Mouse (Mus musculus) megakaryocyte, adult 5-6 weeks (primary cell): ENCODE measurements around the gene Ttc30a1. TPM values are rescaled to one million over a fixed set of nuclear protein-coding genes. Genes with fewer than 3 reads are reported as not detected.

Experiments
- ATAC-seq: 2 replicates; pipeline ENCODE4 v1.8.0; 2016; ENCODE audit warnings: mild to moderate bottlenecking, inconsistent platforms; ENCODE audit not compliant: poor library complexity, severe bottlenecking
- total RNA-seq, 2 experiments: library from RNA; stranded (forward) in 1 of 2; stranded (reverse) in 1 of 2; fragments of 153-499, 151-499 nt in 1 of 2; fragments of 221-1000, 200-1000 nt in 1 of 2; gene quantifications; 2 replicates each; pipeline versions ENCODE4 v1.2.3 to v1.2.4; 2015 to 2017

The Ttc30a1 gene
- total RNA-seq (2015) (1.4 and 2.6 TPM in 2 replicates), total RNA-seq (2017) (2.2 and 2.8 TPM in 2 replicates)

DNA sequence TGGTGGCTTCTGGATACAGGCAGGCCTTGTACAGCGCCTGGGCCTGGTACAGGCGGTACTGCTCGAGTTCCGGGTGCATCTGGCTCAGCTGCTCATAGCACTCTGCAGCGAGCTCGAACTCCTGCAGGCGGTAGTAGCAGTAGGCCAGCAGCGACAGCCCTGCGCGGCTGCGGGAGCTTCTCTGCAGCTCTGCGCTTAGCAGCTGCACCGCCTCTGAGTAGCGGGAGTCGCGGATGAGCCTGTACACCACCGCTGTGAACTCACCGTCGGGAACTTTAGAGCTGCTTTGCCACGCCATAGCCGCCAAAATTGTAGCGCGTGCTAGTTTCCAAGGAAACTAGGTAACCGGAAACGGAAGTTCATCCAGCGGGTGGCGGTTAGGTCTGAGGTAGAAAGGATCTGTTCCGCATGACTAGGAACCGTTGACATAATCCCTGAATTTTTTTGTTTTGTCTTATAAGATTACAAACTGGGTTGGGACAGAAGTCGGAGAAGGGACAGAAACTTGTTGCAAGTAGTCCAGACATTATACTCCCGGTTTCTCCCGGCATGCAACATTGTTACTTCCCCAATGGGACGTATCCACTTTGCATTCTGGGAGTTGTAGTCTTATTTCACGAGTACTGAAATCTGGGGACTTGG, at the start of gene Ttc30a1:
Ttc30a1 (minus strand) TSS at position 528 of the 642 bp plus-strand sequence.
- ATAC-seq, result peak; percentile 63

DNA sequence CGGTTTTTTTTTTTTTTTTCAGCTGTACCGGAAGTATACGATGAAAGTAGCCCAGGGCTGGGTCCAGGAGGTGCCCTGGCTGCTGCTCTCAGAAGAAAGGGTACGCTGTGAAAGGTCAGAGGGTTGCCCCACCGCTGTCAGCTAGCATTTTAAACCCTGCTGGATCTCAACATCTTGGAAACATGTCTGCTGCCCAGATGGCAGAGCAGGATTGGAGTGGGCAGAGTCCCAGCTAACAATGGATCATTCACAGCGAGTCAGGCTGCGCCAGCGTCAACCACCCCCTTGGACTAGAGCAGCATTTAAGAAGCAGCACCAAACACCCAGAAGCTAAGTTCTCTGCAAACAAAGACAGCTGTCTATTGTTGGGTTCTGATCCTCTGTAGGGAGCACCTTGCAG, 48.3 kb upstream of the Ttc30a1 start:
- ATAC-seq, result no peak

DNA sequence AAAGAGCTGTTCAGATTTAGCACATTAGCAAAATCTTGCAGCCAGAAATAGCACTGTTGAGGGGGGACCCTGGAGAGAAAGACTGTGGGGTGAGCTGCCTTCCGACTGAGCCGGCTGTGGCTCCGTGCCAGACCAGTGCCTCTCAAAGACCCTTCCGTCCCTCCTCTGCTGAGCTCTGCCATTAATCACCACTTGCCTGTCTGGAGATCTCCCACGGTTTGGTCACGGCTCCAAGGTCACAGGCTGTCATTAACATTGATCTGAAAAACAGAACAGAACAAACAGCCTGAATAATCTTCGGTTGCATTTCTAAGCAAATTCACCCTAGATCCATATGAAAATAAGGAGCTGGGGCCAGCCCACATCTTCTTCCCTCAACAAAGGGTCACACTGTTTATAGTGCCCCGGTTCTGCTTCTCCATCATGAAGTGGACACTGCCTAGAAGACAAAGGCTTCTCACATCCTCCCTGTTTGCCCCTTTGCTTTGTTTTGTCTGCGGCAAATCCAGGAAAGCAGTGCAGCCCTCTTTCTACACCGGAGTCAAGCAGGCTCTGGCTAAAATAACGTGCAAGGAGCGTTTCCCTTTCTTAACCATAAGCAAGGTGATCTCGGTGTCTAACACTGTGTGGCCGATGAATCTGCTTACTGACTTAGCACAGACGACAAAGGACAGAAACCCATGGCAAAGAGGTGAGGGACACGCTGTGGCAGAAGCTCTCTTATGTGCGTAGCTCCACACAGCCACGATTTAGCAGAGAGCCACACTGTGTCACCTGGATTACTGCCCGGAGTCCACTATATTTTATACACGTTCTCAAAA, 47.5 kb upstream of the Ttc30a1 start:
- ATAC-seq, result no peak

DNA sequence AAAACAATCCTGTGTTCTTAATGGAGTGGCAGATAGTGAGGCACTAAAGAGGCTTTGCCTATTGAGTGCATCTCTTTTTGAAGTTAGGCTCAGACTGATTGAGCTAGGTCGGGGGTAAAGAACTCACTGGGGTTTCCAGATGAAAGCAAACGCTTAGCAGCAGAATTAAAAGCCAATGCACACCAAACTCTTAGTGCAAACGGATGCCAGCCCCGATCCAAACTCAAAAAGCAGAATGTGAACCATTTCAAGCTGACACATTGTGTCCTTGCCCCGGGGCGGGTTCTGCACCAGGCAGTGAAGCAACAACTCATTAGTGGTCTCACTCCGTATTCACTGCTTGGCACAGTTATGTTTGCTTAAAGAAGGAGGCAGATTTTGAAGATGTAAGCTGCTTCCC, 35.1 kb upstream of the Ttc30a1 start:
- no peak for ATAC-seq

GRCm38 (mm10) chr2:76016136-76016535, 34.4 kb upstream of the Ttc30a1 start:
- ATAC-seq, result no peak

- ATAC-seq, result no peak
Measured at GRCm38 (mm10) chr2:76015460-76015859, 33.7 kb upstream of the Ttc30a1 start.

DNA sequence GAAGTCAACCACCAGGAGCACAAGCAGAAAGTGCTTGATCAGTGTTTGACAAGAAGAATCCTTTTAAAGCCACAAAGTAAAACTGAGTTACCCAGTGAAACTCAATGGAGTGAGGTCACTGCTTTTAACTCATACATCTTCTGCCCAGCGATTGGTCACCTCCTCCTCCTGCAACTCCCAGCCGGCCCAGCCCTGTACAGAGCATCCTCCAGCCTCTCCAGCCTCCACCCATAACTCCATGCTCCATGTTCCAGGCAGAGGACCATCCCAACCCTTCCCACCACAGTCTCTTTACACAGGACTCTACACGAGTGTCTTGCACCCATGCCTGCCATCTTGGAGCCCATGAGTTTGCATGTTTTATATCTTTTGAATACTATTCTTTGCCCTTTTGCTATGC, 32.9 kb upstream of the Ttc30a1 start:
- ATAC-seq, result no peak

GRCm38 (mm10) chr2:76006194-76006593, 24.4 kb upstream of the Ttc30a1 start:
- ATAC-seq, result no peak

DNA sequence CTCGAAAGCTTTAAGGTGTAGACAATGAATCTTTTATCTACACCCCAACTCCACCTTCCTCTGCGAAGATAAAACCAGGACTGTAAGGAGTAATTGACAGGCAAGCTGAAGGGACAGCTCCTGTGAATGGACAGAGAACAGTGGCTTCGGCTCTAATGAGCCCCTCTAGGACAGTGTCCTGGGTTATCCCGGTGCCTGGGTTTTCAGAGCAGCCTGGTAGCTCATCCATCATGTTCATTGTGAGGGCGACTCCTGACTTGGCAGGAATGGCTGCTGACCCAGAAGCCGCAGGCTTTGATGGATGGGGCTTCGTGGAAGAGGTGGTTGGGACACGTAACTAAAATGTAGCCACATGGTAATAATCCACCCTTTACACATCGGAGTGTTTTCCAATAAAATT, 21.1 kb upstream of the Ttc30a1 start:
- ATAC-seq, result no peak

- peak; percentile 77 for ATAC-seq
Measured at GRCm38 (mm10) chr2:76001392-76001791, 19.6 kb upstream of the Ttc30a1 start.

- ATAC-seq, result no peak
Measured at GRCm38 (mm10) chr2:75999636-76000035, 17.9 kb upstream of the Ttc30a1 start.

DNA sequence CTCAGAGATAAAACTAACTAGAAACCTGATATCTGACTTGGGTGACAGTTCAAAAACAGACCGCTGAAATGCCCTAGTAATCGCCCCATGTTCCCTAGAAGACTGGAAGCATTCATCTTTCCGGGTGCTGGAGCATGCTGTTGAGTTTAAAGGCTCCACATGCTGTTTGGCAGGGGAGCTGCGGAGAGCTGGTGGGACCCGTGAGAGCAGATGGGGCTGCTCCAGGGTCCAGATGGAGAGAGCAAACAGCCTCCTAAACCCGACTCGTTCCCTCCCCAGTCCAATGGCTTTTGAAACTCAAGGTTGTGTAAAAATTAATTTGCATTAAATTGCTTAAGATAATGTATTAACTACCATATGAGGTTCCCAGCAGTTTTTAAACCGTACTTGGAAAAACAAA, 16.9 kb upstream of the Ttc30a1 start:
- ATAC-seq, result no peak

DNA sequence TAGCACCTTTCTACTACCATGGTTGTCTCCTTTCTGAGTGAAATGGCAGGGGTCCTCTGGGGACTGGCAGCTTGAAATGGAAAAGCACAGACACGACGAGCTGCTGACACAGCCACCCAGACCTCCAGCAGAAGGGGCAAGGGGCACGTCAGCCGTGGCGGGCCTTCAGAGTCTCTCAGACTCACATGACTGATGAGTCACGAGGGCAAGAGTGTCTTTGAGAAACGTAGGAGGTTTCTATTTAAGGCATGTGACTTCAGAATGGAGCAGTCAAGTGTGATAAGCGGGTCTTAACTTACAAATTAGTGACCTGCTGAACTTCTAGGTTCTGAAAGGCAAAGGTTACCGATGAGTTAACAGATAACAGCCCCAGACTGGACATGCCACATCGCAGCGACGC, 16.0 kb upstream of the Ttc30a1 start:
- no peak for ATAC-seq

DNA sequence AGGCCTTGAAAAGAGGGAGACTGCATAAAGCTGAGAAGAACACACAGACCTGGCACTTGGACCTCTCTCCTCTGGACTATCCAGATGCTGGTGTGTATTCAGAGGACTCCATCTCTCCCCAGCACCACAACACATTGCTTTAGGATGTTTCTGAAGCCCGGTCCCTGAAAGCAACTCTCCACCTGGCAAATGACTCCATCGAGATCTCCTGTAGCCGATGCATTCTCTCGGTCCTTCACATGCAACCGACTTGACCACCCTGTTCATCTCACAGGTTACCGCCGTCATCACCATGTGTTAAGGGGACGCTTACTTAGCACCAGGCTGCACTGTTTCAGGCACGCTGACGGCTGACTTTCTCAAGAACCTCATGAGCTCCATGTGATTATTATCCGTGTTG, 13.1 kb upstream of the Ttc30a1 start:
- no peak for ATAC-seq

DNA sequence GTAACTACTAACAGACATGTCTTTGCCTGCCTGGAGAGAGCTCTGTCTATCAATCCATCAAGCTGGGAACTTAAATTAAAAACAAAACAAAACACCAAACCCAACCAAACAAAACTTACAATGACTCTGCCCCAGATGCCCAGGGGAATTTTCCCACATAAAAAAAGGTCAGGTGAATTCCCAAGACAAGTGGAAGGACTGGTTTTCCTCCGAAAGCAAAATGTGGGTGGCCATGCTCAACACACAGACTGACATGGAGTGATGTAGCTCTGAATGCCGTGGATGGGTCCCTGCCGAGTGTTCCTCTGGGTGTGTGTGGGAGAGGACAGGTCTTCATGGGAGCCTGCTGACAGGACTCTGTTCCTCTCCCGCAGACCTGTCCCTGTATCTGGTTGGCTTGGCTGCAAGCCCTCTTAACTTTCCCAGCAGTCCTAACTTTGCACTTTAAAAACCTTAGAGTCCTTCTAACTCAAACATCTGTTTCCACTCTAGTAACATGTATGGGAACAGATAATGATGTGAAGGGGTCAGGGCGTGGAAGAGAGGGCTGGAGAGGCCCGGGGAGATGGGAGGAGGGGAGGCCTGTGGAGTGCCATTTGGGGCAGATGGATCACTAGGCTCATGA, 9.9 kb upstream of the Ttc30a1 start:
- ATAC-seq, result no peak

DNA sequence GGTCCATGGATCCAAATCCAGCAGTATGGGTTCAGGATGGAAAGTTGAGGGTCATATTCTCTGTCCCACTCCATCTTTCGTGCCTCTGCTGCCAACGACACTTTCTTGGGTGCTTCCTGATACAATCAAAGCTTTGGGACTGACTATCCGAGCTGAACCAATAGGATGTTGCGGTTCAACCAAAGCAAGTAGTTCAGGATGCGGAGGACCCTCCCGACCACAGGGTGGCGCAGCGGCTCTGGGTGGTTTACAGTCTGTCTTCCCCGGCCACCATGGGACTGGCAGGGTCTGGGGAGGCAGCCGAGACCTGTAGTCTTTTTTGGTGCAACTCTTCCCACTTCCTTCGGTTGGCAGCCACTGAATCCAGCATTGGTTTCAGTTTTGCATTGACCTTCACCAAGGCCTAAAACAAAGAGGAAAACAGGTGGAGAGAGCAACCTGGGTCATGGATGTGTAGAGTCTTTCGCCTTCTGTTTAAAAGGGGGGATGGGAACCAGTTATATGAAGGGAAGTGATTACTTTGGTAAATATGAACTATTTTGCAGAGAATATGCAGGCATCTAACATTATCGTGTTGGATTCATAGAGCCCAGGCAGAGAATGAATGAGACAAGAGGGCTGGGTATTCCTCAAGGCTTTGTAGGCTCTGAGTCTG, 9.2 kb upstream of the Ttc30a1 start:
- peak; percentile 97 for ATAC-seq

GRCm38 (mm10) chr2:75989694-75990093, 7.9 kb upstream of the Ttc30a1 start:
- ATAC-seq, result no peak

- ATAC-seq, result no peak
Measured at GRCm38 (mm10) chr2:75988779-75989363, 7.1 kb upstream of the Ttc30a1 start.

DNA sequence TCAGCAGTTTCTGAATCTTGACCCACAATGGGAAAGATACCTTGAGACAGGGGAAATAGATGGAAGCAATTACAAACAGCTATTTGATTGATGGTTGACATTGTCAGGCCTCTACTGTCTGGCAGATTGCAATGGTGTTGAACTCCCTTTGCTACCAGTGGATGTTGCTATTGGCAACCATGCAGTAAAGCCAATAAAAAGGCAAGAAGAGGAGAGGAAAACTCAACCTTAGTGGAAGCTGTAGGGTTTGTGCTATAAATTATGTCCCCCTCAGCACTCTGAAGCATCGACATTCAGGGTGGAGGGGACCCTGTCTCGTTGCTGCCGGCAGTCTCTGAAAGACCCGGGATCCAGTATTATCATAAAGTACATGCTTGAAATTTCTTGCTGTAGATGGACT, 6.6 kb upstream of the Ttc30a1 start:
- ATAC-seq, result no peak

DNA sequence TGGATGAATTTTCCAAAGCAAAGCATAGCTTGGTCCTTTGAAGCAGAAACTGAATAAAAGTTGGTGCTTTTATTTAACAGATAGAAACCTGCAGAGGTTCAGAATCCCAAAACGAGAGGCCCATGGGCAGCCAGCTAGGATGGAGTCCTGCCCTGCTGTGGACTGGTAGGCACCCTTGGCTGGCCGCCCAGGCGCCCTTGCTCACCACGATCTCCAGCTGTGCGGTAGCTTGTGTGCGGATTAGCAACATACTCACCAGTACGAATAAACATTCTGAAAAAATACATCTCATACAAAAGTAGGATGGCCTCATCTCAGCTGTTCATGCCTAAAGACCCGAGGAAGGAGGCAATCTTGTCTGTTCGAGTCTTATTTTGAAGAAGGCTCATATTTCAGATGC, 6.0 kb upstream of the Ttc30a1 start:
- no peak for ATAC-seq

DNA sequence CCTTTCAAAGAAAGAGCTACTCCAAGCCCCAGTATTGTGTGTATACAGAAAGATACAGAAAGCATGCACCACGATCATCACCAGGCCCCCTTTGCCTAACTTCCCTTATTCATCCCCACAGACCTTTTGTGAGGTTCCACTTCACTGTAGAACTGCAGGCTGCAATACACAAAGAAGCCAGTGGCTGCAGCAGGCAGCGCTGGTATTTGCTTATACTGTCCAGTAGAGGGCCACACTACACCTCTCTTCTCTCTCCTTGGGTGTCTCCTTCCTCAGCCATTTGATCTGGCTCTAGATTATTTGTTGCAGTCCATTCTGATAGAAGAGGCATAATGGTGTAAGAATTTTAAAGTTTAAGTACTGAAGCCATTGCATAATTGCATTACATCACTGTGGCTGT, 3.4 kb upstream of the Ttc30a1 start:
- peak; percentile 91 for ATAC-seq
